Mouse (Mus musculus) spleen, postnatal 4 days (tissue): Measurements from ENCODE around the gene Grb7.

Experiments
- DNase-seq, 2 experiments: peaks; one replicate each; pipeline ENCODE4 v3.0.0; 2022; ENCODE audit warnings: low spot score in 2 of 2

Grb7 gene

DNA sequence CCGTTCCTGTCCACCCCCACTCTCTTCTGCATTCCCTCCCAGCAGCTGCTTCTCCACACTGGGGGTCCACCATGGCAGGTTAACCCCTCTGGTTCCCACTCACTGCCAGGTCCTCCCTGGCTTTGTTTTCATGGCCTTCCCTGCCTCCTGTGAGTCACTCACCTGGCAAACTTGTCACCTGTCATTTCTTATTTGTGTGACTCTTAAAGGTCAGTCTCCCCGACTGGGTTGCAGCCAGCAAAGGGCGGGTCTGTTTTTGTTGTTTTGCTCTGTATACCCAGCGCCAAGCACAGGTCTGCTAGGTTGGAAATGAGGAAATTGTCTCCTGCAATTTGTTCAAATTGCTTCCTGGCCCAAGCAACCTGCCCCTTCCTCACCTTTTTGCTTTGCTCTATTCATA, 515 bp upstream of the Grb7 start:
- DNase-seq = no peak

DNA sequence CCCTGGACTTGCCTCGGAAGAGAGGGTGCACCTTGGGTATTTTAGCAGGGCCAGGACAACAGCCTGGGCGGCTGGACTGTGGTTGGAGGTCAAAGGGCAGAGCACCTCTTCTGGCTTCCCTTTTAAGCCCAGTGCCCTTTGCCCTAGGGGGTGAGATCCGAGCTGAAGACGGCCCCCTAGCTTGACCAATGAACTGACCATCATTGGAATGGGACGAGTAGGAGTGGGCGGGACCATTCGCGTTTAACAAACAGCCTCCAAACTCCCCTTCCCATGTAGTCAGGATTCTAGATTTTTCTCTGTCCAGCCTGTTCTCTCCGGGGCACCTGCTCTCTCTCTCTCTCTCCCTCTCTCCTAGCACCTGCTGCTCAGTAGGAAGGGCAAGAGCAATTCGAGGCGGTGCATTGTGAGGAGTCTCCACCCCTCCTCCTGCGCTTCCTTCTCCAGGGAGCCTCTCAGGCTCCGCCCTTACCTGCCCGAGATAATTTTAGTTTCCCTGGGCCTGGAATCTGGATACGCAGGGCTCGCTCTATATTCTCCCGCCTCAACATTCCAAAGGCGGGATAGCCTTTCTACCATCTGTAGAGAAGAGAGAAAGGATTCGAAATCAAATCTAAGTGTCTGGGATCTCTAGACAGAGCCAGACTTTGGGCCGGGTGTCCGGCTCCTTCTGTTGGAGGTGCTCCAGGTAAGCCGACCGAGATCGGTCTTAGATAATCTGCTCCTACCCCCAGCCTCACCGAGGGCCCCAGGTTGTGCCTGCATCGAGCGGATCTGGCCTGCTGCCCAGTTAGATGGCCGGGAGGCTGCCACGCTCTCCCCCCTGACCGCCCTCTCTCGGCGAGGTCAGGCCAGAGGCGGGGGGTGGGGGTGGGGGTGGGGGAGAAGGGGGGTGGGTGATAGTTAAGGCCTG, 624 bp downstream of the Grb7 start:
- DNase-seq = no peak

DNA sequence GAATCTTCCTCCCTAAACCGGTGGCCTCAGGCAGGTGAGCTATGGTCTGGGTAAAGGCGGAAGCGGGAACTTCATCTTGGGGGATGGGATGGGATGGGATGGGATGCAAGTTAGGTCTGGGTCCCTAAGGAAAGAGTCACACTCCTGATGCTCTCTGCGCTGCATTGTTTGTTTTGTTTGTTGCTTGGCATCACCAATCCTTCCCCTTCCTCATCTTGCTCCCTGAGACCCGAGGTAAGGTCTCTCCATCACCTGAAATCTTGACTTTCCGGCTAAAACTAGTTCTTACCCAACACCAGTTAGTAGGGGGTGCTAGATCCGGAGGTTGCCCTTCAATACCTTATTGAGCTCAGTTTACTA, 1.3 kb downstream of the Grb7 start:
- no peak for DNase-seq

DNA sequence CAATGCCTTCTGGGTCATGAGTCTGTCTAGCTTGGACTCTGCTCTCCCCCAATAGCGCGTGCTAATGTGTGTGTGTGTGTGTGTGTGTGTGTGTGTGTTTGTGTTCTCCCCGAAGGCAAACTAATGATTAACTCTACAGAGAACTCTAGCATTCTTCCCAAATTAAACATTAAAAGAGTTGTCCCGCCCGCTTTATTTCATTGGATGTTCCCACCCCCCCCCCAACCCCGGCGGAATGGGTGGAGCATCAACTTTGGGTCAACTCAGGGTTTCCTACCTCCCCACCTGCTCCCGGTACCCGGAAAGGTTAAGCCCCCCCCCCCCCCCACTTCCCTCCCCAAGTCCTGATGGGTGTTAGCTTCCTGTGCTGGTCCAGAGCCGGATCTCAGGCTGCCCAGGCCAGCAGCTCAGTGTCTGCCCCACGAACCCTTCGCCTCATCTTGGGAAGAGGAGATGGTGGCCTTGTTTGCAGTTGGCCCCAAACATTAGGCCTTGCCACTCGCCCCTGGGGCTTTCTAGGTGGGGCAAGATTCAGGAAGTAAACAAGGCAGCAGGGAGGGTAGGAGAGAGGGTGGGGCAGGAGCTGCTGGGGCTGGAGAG, 2.1 kb downstream of the Grb7 start:
- no peak for DNase-seq

DNA sequence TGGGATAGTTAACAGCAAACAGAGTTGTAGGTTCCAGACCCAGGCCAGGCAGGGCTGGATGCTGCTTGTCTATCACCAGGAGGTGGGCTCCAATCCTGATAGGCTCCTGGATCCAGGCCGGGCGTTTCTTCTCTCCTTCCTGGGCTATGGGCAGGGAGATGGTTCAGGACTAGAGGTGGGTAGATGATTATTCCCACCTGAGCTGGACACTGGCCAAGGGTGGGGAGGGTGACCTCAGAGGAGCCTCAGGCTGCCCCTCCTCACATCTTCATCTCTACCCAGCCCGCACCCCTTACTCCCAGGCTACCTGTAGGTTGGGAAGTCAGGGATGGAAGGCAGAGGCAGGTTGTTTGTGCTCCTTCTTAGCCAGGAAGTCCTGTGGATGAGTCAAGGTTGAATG, 3.2 kb downstream of the Grb7 start:
- no peak for DNase-seq

DNA sequence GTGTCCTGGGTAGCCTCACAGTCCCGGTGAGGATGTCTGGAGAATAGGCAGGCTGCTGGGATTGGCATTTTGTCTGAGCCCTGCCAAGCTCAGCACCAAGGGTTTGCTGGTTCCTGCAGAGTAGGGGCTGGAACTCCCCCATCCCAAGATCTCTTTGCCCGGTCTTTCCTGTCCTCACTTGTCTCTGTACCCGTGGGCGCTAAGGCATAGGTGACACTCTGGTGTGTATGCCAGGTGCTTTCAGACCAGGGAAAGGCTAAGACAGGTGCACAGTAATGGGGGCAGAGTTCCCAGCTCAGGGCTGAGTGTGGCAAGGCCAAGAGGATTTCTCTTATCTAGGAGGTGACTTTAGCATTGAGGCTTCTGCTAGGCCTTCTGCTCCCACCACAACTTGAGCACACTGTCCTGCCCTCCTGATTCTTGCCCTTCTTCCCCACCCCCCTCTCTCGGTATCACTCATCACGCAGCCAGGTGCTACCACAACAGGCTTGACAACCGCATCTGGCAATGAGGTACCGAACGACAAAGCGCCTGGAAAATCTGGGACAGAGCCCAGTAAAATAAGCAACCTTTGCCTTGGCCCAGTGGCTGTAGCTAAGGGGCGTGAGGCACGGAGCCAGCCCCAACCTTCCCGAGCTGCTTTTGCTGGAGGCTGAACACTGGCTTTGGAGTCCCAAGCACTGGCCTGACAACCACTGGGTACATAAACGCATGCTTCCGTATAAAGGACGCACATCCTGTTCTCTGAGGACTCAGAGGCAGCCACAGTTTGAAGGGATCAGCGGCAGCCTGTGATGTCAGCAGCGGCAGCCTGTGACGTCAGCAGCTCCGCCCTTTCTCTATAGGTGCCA, 4.0 kb downstream of the Grb7 start:
- no peak for DNase-seq

DNA sequence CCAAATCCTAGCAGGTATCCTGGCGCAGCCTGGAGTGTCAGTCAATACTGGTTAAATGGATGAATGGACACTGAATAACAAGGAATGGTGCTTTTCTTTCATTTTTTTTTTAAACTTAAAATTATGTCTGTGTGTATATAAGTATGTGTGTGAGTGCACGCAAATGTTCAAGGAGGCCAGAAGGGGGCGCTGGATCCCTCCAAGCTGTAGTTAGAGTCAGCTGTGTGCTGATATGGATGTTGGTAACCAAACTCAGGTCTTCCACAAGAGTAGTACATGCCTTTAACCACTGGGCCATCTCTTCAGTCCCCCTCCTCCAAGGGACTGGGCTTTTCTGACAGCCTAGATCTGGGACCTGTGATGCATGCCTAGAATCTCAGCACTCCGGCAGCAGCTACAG, 9.3 kb downstream of the Grb7 start:
- no peak for DNase-seq

DNA sequence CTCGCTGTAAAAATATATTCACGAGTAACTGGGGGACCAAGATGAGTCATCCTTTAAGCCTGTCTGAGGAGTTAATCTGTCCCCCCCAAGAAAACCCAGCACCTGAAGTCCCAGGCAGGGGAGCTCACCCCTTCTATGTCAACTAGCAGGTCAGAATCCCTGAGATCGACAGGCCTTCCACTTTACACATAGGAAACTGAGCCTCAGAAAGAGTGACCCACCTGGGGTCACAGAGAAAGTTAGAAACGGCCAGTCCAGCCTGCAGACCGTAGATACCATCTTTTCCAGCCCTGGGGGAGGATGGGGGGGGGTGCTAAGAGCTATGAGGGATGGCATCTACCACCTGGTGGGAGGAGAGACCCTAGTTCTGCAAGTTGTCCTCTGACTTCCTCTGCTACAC, 10.4 kb downstream of the Grb7 start:
- no peak for DNase-seq

DNA sequence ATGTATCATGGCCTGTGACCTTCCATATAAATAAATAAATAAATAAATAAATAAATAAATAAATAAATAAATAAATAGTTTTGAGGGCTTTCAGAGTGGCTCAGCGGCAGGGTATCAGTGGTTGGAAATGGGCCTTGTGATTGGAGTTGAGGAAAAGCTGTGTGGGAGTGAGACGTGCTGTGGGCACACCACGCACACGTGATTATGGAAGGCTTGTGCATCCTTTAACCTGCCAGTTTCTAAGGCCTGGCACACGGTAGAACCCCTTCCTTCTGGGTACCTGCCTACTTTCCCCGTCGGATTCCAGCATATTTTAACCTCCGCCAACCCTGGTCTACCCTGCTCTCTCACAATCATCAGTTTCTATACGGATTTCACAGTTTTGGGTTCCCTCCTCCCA, 10.8 kb downstream of the Grb7 start:
- no peak for DNase-seq

DNA sequence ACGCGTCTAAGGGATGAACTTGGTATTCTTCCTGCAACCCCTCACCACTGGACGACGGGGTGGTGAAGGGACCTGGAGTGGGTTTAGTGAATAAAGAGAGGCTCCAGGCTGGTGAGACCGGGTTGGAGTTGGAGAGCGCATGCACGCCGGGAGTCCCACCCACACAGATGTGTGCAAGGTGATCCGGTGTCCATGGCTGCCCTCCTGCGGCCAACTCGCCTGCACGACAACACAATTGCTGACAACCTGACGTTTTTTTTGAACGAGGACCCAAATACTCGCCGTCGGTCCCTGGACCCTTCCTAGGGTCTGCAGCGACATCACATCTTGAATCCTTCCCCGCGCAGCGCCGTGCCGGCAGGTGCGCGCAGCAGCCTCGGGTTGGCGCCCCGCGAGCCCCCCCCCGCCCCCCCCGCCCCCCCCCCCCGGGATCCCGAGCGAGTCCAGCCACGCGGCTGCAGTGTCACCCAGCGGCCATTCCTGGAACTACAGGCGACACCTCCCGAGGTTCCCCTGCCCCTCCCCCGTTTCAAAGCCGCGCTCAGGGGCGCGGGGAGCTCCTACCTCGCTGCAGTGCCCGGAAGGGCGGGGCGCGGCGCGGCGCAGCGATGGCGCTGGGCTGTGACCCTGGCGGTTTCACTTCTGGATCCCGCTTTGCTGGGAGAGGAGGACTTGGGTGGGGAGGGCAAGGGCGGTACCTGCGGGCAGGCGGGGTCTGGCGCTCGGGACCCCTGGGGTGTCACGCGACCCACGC, 11.3 kb downstream of the Grb7 start:
- DNase-seq = peak; percentile 91 to 98

DNA sequence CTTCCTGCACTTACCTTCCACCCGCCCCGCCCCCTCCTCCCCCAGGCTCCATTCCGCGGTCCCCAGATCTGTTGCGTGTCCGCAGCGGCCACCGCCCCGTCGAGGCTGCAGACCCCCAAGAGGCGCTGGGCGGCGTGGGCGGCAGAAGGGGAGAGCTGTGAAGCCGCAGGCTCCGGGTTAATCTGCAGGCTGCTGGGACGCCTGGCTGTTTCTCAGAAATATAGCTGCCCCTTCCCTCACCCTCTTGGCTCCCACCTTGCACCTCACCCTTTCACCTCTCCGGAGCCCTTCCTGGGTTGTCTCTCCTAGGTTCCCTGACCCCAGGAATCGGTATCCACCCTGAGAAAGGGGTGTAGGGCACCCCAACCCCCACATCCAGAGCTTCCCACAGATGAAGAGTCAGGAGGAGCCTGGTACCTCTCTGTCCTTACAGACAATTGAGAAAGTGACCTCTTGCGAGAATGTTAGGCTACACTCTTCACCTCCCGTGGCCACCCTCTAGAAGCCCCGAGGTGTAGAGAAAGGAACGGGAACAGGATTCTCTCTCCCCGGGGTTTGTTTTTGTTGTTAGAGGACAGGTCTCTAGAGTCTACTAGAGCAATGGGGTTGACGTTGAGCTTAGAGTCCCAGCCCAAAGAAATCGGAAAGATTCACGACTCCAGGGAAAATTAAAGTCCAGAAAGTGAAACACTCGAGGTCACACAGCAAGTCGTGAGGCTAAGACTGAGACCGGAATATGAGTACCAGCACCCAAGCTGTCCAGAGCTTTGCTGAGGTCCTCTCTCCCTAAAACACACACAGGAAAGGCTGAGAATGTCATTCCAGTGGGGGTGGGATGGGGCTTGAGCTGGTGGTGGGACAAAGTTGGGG, 12.2 kb downstream of the Grb7 start:
- DNase-seq = peak in 1 of 2 experiments; percentile 25

DNA sequence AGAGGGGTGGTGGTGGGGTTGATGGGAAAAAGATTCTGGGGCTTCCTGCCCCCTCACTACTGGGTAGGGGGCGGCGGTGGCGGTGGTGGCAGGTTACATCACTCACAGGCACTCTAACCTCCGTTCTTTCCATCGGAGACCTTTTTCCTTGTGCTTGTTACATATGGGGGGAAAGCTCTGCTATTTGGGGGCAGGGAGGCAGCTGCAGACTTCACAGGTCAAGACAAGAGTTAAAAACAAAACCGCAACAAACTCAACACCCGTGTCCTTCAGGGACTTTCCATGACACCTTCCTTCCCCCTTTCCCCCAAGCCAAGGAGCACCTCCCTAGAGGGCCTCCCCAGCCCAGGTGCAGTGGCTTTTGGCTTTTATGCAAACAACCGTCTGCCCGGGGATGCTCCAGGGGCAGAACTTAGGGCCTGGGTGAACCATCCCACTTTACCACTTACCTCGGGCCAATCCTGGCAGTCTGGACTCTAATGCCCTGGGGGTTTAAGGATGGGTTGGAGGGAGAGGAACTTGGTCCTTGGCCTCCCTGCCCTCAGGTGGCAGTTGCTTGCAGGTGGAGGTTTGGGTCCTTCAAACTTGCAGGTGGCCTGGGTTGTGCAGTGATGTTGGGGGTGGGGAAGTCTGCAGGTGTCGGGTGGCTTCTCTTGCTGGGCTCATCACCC, 13.0 kb downstream of the Grb7 start:
- DNase-seq = peak in 1 of 2 experiments; percentile 50

DNA sequence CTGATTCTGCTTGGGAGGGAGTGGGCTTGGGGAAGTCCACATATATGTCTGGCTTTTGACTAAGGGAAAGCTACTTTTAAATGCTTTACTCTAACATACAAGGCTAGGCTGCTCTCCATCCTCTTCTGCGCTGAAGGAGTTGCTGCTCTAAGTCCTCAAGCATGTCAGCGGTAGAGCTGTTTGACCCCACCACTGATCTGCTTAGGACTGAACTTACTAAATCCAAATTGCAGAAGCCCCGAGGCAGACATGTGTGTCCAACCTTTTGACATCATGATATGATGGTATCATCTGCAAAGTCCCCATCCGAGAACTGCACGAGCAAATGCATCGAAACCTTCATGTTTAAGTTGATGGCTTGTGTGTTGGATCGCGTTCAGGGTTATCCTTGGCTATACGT, 13.7 kb downstream of the Grb7 start:
- DNase-seq = no peak

DNA sequence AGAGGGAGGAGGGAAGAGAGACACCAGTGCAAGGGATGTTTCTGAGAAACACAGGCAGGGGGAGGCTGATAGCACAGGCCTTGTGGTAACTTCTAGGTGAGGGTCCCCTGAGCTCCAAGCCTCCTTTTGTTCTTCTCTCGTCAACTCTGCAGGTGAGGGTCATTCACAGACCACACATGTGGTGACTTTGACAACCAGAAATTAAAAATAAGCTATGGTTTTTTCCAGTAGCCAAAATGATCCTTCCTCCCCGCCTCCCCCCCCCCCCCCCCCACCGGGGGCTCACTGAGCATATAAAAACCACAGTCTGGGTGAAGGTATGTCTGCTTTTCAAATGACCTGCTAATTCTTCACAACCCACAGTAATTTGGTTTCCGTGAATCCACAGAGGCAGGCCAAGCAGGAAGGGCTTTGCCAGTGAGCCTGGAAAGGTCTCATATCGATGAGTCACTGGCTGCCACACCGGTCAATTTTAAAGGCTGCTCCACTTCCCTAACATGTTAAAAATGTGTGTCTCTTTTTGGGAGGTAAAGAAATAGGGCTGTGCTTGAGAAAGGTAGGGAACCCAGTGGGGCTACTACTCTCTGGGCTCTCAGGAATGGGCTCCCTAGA, 15.0 kb downstream of the Grb7 start:
- DNase-seq = no peak

DNA sequence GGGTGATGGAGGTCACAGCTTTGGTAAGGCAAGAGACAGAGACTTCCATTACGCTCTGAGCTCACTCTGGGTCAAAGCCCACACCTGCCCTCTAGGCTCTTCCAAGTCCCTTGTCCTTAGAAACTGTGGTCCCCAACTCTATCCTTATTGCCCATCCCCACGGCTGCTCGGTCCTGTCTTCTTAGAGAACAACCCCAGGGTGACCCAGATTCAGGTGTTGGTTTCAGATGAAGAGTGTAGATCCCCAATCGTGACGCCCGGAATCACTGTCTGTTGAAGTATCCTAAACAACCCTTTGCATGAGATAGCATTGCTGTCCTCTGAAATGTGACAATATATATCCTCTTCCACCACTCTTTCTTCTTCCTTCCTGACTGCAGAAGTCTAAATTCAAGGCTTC, 16.1 kb downstream of the Grb7 start:
- DNase-seq = no peak

DNA sequence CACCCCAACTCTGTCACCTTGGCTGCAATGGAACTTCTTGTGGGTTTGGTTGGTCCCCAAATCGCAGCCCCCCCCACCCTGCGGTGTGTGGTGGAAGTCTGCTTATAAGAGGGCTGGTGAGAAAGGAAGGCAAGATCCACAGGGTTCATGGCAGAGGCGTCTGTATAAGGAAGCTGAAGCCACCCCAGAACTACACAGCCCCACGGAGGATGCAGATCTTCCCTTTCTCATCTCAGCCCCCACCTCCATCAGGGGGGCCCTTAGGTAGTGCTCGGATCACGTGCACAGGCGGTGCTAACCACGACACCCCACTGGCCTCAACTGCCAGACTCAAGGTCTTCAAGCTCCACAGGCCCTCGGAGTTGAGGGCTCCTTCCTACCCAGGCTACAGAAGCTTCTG, 17.7 kb downstream of the Grb7 start:
- DNase-seq = no peak

DNA sequence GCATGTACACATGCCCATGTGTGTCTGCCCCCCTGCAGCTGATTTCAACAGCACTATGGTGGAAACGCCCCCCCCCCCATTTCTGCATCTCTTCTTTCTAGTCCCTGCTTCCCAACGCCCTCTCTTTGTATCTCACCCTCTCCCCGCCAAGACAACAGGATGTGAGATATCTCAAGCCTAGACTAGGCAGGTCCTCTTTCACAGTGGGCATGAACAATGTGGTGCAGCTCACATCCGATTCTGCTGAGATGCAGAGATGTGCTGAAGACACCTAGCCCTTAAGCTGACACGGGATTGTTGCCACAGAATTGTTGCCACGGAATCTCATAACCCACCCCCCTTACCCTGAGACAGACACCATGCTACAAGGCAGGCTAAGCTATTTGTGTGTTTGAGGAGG, 18.3 kb downstream of the Grb7 start:
- no peak for DNase-seq

DNA sequence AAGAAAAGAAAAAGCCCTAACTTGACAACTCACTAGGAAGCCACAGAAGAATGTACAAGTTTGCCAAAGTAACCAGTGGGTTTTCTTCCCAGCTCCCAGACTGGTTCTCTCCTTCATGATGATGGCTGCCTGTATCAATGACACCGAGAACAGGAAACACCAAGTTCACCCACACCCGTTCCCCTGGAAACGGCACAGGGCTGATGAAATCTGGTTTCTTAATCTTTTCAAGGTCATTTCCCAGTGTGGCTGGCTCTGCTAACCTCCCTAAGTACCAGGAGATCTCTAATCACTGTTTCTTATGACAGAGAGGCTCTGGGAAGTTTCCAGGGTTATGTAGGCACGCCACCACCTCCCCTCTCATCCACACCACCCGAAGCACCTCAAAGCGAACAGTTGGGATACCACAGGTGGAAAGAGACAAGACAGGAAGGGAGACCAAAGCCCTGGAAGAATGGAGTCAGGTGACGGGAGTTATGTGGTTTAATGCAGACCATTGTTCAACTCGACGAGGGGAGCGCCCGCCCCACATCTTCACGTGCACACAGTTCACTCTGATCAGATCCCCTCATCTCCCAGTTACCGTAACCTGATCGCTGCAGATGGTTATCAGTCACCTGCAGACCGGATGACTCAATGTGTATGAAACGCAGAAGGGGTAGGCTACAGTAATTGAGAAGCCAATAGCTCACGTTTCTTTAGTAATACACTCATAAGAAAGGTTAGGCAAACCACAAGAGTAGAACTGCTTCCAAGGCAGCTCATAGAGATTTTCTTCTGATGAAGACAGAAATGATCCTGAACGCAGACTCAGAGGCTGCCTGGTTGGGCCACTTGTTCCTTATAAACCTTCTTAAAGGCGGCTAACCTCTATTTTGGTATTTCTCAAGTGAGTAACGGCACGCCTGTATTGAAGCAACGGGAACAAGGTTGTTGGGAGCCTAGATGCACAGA, 23.8 kb downstream of the Grb7 start:
- no peak for DNase-seq

DNA sequence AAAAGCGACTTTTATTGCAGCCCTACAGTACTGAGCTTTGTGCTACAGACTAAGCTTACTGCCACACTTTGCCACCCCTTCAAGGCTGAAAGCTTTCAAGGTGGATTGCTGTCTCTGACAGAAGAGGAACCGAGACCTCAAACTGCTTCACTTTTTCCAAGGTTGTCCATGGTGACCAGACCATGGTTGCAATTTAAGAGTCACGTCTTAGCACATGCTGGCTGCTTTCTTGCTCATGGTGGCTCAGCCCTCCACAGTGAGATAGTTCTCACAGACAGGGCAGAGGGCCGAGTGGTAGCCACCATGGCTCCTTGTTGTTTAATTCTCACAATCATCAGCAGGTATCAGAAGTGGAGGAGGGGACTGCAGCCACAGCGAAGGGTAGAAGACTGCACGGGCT, 24.6 kb downstream of the Grb7 start:
- no peak for DNase-seq
